Mouse (Mus musculus): ENCODE measurements around the gene Cln6. TPM values are rescaled to one million over a fixed set of nuclear protein-coding genes. Genes with fewer than 3 reads are reported as not detected.
"Not testable (repeated sequence)": the region's sequence is repeated elsewhere in the genome, so short reads cannot be mapped to it uniquely, and the experiment has no call there.

Gene Cln6
- polyA plus RNA-seq, 1 experiment: 17.6 TPM

DNA sequence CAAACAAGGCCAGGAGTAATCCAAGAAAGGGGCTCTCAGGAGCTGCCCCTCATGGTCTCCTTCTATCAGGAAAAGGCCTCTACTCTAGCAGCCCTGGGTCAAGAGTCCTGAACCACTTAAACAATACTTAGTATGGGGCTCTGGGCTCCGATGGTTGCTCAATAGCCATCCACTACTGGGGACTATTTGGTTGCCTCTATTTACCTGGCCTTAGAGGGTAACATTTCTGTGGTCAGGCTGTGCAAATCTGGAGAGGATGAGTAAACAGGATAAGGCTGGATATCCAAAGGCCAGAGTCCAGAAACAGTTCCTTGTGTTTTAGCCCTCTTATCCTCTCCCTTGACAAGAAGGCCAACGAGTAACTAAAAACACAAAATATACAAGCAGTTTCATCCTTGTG is 23.8 kb upstream of the Cln6 start:
- 90% methylated on average over 2 of the region's 2 CpGs for WGBS
- TF ChIP-seq POLR2A (IDR thresholded peaks at IDR 0.05; ENCODE audit: borderline replicate concordance, insufficient read depth, low read length) (no peak), CTCF (IDR thresholded peaks at IDR 0.05; ENCODE audit: borderline replicate concordance, insufficient read depth, low read depth, low read length) (no peak)
- H3K27me3 ChIP-seq (ENCODE audit: control insufficient read depth, insufficient read depth, low read length): no peaks in the 10 kb centered on the region
- H3K27ac ChIP-seq (ENCODE audit: insufficient read depth, low read length): no peak overlapping the region
- no peak for DNase-seq
- H3K4me3 ChIP-seq (replicated peaks; ENCODE audit: insufficient read depth, low read depth, low read length): no peak overlapping the region
- H3K4me1 ChIP-seq (ENCODE audit: control insufficient read depth, insufficient read depth, low read length): no peaks in the 10 kb centered on the region; the same call in 1 of the 2 replicates

DNA sequence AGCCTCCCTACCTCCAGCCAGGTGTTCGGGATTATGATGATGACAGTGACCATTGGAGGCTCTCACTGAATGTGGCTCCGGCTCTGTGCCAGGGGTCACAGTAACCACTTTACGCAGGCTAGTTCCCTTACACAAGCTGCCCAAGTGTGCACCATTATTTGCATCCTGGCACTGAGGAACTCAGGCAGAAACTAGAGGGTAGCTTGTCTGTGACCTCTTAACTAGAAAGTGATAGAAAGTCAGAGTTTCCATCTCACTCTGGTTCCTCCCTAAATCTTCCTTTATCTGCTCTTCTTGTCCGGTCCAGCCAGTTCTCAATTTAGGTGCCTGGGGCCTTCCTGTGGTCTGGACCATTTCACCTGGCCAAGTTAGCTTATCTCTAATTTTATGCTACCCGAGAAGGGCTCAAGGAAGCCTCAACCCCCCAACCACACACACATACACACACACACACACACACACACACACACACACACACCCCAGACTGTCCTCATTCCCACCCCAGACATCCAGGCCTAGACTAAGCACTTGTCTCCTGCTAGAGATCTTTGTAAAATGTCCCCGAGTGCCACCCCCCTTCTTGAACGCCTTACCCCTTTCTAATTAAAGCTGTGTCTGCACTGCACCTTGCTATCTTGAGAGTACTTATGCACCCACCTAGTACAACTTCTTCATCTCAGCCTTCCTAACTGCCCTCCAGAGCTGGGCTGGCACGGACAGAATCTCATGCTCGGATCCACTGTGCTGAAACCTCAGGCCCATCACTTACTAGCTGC is 22.1 kb upstream of the Cln6 start:
- H3K4me1 ChIP-seq (ENCODE audit: control insufficient read depth, insufficient read depth, low read length): no peaks in the 10 kb centered on the region; the same call in 1 of the 2 replicates
- H3K27ac ChIP-seq (ENCODE audit: insufficient read depth, low read length): no peak overlapping the region
- TF ChIP-seq POLR2A (IDR thresholded peaks at IDR 0.05; ENCODE audit: borderline replicate concordance, insufficient read depth, low read length): no peak
- no peak for TF ChIP-seq CTCF (IDR thresholded peaks at IDR 0.05; ENCODE audit: borderline replicate concordance, insufficient read depth, low read depth, low read length)
- 75% methylated on average over 9 of the region's 9 CpGs for WGBS
- no peak overlapping the region for H3K4me3 ChIP-seq (replicated peaks; ENCODE audit: insufficient read depth, low read depth, low read length)
- H3K27me3 ChIP-seq (ENCODE audit: control insufficient read depth, insufficient read depth, low read length): no peaks in the 10 kb centered on the region
- no peak for DNase-seq

- no peaks in the 10 kb centered on the region; the same call in 1 of the 2 replicates for H3K4me1 ChIP-seq (ENCODE audit: control insufficient read depth, insufficient read depth, low read length)
- WGBS: 38% methylated on average over 12 of the region's 12 CpGs
- no peak overlapping the region for H3K27ac ChIP-seq (ENCODE audit: insufficient read depth, low read length)
- H3K4me3 ChIP-seq (replicated peaks; ENCODE audit: insufficient read depth, low read depth, low read length): no peak overlapping the region
- no peaks in the 10 kb centered on the region for H3K27me3 ChIP-seq (ENCODE audit: control insufficient read depth, insufficient read depth, low read length)
- DNase-seq: no peak
- TF ChIP-seq POLR2A (IDR thresholded peaks at IDR 0.05; ENCODE audit: borderline replicate concordance, insufficient read depth, low read length) (no peak), CTCF (IDR thresholded peaks at IDR 0.05; ENCODE audit: borderline replicate concordance, insufficient read depth, low read depth, low read length) (no peak)
Measured at GRCm38 (mm10) chr9:62817099-62817571, 21.4 kb upstream of the Cln6 start.

GRCm38 (mm10) chr9:62817828-62818614 is 20.6 kb upstream of the Cln6 start:
- Histone ChIP-seq H3K27me3 (ENCODE audit: control insufficient read depth, insufficient read depth, low read length) (no peaks in the 10 kb centered on the region), H3K27ac (ENCODE audit: insufficient read depth, low read length) (no peak overlapping the region), H3K4me1 (ENCODE audit: control insufficient read depth, insufficient read depth, low read length) (no peaks in the 10 kb centered on the region), H3K4me3 (replicated peaks; ENCODE audit: insufficient read depth, low read depth, low read length) (no peak overlapping the region)
- 49% methylated on average over 4 of the region's 4 CpGs for WGBS
- DNase-seq: no peak
- TF ChIP-seq POLR2A (IDR thresholded peaks at IDR 0.05; ENCODE audit: borderline replicate concordance, insufficient read depth, low read length): no peak
- no peak for TF ChIP-seq CTCF (IDR thresholded peaks at IDR 0.05; ENCODE audit: borderline replicate concordance, insufficient read depth, low read depth, low read length)

GRCm38 (mm10) chr9:62819494-62819893 is 19.1 kb upstream of the Cln6 start:
- WGBS: 92% methylated on average over 3 of the region's 3 CpGs

GRCm38 (mm10) chr9:62819910-62820309 is 18.7 kb upstream of the Cln6 start:
- not testable (repeated sequence) for H3K4me3 ChIP-seq (replicated peaks; ENCODE audit: insufficient read depth, low read depth, low read length); H3K27me3 ChIP-seq (ENCODE audit: control insufficient read depth, insufficient read depth, low read length); H3K4me1 ChIP-seq (ENCODE audit: control insufficient read depth, insufficient read depth, low read length); DNase-seq; H3K27ac ChIP-seq (ENCODE audit: insufficient read depth, low read length)
- WGBS: 88% methylated on average over 6 of the region's 6 CpGs

More at GRCm38 (mm10) chr9:62819494-62819893, 19.1 kb upstream of the Cln6 start:
- TF ChIP-seq CTCF (IDR thresholded peaks at IDR 0.05; ENCODE audit: borderline replicate concordance, insufficient read depth, low read depth, low read length) (no peak), POLR2A (IDR thresholded peaks at IDR 0.05; ENCODE audit: borderline replicate concordance, insufficient read depth, low read length) (no peak)
- Histone ChIP-seq H3K4me3 (replicated peaks; ENCODE audit: insufficient read depth, low read depth, low read length) (no peak overlapping the region), H3K27me3 (ENCODE audit: control insufficient read depth, insufficient read depth, low read length) (no peaks in the 10 kb centered on the region), H3K27ac (ENCODE audit: insufficient read depth, low read length) (no peak overlapping the region), H3K4me1 (ENCODE audit: control insufficient read depth, insufficient read depth, low read length) (no peaks in the 10 kb centered on the region)
- DNase-seq: no peak

DNA sequence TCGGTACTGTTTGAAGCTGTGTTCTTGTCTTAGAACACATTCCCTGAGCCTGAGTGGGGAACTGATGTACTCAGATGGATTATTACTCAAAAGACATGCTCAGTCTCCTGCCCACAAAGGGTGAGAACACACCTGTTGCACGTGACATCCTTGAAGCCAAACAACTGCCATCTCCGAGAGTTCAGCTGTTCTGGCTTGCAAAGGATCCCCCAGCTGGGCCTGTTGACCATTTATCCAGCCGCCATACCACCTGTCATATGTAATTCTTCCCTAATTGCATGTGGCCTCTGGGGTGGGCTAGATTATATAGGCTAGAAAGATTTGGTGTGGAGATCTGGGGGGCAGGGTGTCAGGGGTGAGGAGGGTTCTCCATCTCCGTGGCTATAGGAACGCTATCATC is 17.8 kb upstream of the Cln6 start:
- no peaks in the 10 kb centered on the region for H3K27me3 ChIP-seq (ENCODE audit: control insufficient read depth, insufficient read depth, low read length)
- H3K27ac ChIP-seq (ENCODE audit: insufficient read depth, low read length): no peak overlapping the region
- TF ChIP-seq POLR2A (IDR thresholded peaks at IDR 0.05; ENCODE audit: borderline replicate concordance, insufficient read depth, low read length) (no peak), CTCF (IDR thresholded peaks at IDR 0.05; ENCODE audit: borderline replicate concordance, insufficient read depth, low read depth, low read length) (no peak)
- H3K4me1 ChIP-seq (ENCODE audit: control insufficient read depth, insufficient read depth, low read length): no peaks in the 10 kb centered on the region
- no peak for DNase-seq
- 69% methylated on average over 6 of the region's 6 CpGs for WGBS
- H3K4me3 ChIP-seq (replicated peaks; ENCODE audit: insufficient read depth, low read depth, low read length): no peak overlapping the region

- DNase-seq: no peak
- Histone ChIP-seq H3K27ac (ENCODE audit: insufficient read depth, low read length) (no peak overlapping the region), H3K4me1 (ENCODE audit: control insufficient read depth, insufficient read depth, low read length) (no peaks in the 10 kb centered on the region), H3K4me3 (replicated peaks; ENCODE audit: insufficient read depth, low read depth, low read length) (no peak overlapping the region), H3K27me3 (ENCODE audit: control insufficient read depth, insufficient read depth, low read length) (no peaks in the 10 kb centered on the region)
- WGBS: 95% methylated on average over 7 of the region's 7 CpGs
- no peak for TF ChIP-seq CTCF (IDR thresholded peaks at IDR 0.05; ENCODE audit: borderline replicate concordance, insufficient read depth, low read depth, low read length)
- TF ChIP-seq POLR2A (IDR thresholded peaks at IDR 0.05; ENCODE audit: borderline replicate concordance, insufficient read depth, low read length): no peak
Measured at GRCm38 (mm10) chr9:62821811-62822210, 16.8 kb upstream of the Cln6 start.

All from cerebellum, adult 2 months (tissue).